Mouse (Mus musculus): ENCODE measurements around the gene Acsbg1. TPM values are rescaled to one million over a fixed set of nuclear protein-coding genes. Genes with fewer than 3 reads are reported as not detected.
A peak's percentile ranks its signal among the peaks of the same experiment; 100 is the strongest.

Gene Acsbg1
- total RNA-seq, 2 experiments from 2014 or later, result 0.35 to 0.36 TPM

DNA sequence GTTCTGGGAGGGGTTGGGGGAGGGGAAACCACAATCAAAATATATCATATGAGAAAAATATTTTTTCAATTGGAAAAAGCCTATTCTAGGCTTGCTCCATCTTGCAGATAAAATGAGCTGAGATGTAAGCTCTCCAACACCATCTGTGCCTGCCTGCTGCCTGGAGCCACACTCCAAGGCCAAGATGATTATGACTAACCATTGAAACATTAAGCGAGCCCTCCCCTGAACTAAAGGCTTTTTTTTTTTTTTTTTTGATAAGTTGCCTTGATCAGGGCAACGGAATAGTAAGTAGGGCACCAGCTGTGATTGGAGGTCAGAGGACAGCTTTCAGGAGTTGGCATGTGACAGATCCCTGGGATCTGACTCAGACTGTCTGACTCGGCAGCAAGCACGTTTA lies 6.8 kb upstream of the Acsbg1 start:
- DNase-seq, result no peak

DNA sequence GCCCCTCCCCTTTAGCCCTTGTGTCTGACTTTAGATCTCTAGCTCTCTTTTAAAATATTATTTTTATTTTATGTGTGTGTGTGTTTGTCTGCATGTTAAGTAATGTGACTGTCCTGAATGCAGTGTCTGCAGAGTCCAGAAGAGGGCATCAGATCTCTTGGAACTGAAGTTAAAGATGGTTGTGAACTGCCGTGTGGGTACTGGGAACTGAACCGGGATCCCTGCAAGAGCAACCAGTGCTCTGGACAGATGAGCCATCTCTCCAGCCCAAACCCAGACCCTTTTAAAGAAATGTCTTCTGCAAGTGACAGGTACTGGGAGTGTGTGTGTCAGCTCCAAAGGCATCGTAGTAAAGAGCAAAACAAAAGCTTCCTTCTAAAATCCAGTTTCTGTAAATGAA lies 4.4 kb upstream of the Acsbg1 start:
- DNase-seq, result no peak

DNA sequence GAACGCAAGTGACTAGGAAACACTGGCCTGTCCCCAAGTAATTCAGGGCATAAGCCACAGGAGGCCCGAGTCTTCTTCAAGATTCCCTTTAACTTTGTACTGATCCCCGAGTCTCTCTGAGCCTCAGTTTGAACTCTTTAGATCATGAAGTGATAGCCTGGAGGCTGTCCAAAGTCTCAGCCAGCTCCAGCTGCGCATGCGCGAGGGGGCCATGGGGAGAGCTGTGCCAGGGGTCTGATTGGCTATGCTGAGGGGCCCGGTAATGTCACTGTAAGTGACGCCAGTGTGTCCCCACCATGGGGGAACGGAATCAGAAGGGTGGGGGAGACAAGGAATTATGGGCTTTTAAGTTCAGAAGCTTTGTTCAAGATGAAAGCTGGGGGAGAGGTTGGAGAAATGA lies 2.7 kb upstream of the Acsbg1 start:
- no peak for DNase-seq

DNA sequence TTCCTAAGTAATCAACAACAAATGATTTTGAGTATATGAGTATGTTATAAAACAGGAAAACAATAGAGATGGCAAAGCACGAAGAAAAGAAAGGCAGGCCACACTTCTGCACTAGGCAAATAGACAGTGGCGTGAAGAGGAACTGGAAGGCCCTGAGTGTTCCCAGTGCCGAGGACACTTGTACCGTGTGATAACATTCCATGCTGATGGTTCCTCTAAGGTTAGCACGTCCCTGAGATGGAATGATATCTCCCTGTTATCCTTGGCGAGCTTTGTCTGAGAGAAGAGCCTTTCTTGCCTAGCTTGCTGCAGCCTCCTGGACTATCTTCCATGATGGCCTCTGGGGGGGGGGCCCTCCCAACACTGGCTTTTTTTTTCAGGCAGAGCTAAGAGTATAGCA lies 2.9 kb downstream of the Acsbg1 start:
- DNase-seq, result no peak

DNA sequence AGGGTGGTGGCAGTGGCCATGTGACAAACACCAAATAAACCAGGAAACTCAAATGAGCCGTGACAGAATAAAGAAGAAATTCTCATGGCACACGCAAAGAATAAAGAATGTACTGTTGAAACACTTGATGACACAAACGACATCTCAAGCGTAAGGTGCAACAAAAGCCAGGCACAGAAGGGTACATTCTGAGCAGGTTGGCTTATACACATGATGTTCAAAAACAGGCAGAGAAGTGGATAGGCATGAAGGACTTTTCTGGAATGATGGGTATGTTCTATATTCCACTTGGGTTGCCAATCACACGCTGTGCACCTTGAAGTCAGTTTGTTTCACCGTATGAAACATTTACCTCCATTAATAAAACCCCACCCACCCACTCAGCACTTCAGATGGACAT lies 5.3 kb downstream of the Acsbg1 start:
- no peak for DNase-seq

DNA sequence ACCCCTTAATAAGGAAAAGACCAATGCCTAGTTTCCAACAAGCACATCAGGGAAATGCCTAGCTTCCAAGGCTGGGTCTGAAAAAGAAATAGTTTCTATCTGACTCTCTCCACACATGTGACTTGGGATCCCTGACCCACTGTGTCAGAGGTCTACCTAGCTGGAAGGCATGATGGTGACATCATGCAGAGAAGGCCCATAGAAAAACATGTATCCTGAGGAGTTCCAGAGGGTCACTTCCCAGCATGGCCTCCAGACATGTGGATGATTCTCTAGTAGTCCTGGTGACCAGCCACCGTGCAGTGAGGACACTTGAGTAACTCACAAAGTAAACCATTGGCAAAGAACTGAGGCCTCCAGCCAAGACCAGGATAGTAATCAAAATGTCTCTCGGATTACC lies 5.8 kb downstream of the Acsbg1 start:
- no peak for DNase-seq

DNA sequence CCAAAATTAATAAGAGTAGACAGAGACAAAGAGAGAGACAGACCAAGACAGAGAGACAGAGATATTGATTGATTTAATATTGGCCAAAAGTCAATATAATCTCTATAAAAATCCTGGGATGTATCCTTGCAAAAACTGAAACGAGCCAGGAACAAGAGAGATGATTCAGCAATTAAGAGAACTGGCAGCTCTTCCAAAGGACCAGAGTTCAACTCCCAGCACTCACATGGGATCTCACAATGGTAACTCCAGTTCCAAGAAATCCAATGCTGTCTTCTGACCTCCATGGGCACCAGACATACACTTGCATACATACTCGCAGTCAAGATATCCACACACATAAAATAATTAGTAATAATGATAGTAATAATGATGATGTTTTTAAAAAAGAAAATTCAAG lies 8.9 kb downstream of the Acsbg1 start:
- no peak for DNase-seq

DNA sequence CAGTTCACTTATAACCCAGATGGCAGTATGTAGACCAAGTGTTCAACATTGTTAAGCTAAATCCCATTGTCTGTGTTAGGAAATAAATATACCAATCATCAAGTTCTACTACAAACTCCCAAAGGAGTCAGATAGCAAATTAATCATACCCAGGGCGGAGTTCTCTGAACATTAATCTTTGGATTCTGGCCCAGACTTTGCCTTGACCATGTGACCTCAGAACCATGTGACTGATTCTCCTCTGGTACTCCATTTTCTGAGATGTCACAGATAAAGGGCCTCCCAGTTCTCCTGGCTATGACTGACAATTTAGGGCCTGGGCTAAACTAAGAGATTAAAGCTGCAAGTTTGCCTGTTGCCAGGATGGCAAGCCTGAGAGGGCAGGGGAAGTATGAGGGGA lies 12.3 kb downstream of the Acsbg1 start:
- DNase-seq, result no peak

DNA sequence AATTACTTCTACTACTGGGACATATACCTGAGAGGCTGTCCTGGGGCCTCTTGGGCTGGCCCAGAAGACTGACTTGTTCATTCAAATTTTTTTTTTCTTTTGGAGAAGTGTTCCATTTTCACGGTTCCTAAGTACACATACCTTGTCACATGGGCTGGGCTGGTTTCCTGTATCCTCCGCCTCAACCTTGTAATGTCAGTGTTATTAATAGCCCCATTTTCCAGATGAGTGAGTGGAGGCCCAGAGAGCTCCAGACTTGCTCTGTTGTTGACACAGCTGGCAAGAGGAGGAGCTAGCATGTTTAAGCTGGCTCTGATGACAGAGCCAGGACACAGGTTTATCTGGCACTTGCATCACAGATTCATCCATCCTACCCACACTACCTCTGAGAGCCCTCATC lies 14.2 kb downstream of the Acsbg1 start:
- DNase-seq, result no peak

DNA sequence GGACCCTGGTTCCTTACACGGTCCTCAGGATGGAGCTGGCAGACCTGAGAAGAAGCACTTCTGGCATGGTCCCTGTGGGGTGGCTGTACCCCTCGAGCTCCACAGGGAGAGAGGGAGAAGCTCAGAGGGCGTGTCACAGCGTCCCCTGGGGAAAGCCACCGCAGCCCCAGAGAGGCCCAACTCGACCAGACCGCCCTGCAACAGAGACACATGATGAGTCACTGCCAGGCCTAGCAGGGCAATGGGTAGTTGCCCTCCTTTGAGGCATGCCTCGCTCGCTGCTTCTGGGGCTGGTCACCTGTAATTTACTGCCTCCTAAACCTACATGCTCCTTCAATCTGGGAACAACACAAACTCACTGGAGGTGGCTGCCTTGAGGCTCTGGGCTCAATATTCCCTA lies 15.4 kb downstream of the Acsbg1 start:
- DNase-seq, result no peak

DNA sequence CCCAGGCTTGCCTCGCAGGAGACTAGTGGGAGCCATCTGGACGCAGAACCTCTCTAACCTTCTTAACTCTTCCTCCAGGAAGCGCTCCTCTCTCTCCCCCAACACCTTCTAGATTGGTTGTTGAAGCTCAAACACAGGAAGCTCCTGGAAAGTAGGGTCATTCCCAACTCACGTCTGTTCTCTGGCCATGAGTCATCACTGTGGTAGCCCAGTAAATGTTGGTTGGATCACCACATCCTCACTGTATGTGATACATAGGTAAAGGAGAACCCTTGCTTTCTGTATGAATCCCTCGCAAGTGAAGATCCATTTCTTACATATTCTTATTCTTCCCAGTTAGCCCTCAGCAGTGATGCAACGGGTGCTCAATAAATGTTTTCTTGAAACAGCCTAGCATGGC lies 16.1 kb downstream of the Acsbg1 start:
- DNase-seq, result no peak

DNA sequence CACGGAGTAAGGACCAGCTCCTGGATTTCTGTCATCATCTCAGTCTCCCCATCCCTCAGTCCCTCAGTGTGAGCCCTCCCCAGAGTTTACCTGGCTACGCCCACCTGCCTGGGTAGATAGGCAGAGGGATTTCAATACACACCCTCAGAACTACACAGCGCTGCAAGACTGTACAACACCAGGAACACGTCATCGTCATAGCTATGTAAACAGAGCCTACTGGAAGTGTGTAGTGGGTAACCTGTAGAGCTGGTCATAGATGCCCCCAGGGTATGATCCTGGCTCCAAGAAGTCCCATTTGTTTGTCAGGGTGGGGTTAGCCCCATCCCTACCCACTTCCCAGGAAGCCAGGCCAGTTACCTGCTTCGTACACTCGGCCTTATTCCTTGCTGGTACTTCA lies 18.5 kb downstream of the Acsbg1 start:
- no peak for DNase-seq

DNA sequence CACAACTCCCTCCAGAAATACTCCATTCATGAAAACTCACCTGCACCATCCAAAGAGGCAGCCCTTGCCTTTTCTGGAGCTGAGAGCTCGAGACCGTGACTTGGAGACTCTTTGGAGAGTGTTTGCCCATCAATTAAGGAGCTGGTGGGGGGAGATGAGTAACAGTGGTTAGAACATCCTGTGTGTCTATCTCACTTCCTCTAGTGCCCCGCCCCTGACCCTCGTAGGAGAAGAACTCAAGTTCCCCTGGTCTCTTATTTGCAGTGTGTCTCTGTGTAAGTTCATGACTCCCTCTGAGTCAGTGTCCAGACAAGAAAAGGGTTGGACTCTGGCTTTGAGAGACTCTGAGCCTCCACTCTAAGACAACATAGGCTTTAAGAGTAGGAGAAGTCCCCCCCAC lies 19.1 kb downstream of the Acsbg1 start:
- no peak for DNase-seq

DNA sequence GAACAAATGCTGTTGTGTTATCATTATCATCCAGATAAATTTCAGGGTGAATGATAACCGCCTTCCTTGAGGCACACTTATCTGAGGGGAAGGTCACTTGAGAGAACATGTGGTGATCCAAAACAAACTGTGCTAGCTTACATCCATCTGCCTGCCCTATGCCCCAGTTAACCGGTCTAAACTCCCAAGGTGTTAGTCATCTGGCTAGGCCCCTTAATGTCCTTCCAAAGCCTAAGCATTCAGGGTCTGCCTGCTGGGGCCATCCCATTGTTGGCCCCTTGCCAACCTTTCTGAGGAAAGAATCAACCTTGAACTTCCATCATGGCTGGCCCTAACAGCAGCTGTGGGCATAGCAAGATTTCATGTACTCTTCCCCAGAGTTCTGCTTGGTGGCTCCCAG lies 19.5 kb downstream of the Acsbg1 start:
- no peak for DNase-seq

DNA sequence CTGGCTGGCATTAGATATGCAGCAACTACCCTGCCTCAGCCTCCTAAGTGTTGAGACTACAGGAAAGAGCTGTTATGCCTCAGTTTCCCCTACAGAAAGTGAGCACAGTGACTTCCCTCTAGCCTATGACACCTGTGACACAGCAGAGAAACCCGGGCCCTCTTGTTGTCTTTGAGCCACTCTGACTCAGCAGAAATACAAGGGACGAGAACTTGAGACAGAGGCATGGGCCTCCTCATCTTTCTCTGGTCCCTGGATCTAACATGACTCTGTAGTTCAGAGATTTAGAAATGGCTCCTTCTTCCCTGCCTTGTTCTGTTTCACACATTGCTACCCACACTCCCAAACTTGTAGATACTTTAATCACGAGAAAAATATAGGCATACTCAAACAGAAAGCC lies 20.1 kb downstream of the Acsbg1 start:
- DNase-seq, result no peak

DNA sequence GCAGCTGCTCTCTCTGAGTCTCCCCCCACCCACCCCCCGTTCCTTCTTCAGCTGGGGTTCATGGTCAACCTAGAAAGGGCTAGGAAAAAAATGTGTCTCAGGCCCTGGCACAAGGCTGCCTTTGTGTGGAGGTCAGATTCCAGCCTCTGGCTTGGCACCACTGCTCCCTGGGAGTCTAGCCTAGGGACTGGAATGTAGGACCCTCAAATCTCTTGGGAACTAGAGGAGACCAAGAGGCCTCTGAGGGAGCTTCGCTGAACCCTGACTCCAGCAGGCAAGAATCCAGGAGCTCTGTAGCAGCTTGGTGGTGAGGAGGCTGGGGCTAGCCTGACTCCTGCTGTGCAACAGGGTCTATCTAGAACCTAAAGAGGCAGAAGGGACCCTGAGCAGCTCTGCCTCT lies 22.5 kb downstream of the Acsbg1 start:
- DNase-seq, result no peak

DNA sequence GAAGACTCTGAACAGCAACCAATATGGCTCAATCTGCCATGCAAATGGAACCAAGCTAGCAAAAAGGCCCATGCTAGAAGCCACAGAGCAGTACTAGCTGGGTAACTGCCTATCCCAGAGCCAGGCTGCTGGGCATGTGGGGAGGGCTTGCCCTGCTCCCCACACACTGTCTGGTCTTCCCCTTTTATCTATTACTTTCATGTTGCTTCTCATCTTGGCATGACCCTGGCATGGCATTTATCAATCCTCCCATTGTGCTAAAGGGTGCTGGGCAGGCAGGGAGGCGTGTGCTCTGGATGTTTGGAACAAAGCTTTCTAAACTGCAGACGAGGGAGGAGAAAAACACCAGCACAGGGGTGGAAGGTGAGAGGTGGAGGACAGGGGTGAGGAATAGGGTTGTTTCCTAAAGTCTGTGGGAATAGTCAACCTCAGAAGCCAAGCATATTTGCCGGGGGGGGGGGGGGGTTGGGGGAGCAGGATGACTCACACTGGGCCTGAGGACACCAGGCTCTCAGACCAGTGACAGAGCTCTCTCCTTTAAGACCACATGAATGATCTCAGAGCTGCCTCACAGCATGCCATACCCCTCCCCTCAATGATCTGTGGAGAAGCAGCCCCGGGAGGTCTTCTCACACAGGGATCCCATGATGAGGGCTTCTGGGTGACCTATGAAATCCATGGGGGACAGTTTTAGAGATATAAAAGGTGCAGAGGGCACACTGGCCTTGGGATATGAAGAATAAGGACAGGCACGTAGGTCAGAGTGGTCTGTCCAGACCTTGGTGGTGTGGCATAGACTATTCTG lies 24.0 kb downstream of the Acsbg1 start:
- no peak for DNase-seq

DNA sequence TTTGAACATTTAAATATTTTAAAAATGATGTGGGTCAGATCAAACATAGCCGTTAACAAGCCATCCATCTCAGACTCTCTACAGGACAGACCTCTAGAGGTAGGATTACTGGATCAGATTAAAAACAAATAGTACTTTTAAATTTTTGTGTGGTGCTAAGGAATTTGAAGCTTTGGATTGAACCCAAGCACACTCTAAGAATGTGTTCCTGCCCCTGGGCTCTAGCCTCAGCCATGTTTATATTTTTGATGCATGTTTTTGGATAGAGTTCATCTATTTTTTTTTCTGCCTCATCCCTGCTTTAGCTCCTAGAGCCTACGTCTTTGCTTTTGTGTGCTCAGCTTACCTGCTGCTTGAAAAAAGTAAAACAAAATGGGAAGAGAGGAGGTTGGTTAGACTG lies 28.3 kb downstream of the Acsbg1 start:
- no peak for DNase-seq

DNA sequence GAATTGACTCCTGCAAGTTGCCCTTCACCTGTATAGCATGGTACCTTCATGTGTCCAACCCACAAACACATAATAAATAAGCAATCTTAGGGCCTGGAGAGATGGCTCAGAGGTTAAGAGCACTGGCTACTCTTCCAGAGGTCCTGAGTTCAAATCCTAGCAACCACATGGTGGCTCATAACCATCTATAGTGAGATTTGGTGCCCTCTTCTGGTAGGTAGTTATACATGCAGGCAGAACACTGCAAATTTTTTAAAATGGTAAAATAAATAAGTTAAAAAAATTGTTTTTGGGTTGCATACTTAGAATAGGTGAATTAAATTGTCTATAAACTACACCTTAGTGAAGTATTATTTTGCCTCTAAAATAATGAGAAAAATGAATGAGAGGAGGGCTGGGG lies 30.8 kb downstream of the Acsbg1 start:
- DNase-seq, result no peak

DNA sequence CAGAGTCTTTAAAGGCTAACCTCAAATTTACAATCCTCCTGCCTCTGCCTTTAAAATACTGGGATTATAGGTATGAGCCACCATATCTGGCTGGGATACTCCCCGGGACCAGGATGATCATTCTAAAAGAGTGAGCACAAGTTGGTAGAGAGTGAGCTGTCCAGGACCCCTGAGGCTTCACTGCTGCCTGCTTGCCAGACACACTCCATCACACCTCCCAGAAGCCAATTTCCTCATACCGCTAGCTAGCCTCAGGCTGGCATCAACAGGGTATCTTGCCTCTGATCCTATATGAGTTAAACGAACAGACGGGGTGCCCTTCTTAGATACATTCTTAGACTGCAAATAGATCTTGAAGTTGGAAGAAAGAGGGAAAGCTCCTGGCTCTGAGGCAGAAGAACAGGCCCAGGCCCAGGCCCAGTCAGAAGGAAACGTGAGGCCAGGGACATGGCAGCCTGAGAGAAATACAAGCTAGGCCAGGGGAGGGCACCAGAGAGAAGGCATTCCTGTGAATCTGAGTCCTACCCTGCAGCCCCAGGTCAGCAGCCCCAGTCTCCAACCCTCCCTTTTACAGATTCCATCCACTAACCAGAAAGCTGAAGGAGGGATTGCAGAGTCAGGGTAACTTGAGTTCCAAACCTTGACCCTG lies 31.9 kb downstream of the Acsbg1 start:
- no peak for DNase-seq

DNA sequence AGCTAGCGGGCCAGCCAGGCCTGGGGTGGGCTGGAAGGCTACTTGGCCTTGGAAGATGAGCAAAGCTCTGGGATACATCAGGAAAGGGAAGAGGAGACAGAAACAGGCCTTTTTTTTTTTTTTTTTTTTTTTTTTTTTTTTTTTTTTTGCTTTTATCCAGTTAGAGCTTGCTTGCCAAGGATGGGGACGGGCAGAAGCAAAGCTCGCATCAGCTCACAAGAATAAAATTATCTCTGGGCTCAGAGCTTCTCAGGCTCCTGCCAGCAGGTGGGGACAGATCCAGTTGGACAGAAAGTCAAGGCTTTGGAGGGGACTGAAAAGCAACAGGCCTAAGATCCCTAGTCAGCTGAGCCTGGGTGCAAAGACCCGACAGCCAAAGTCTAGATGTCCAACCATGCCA lies 32.9 kb downstream of the Acsbg1 start:
- DNase-seq, result no peak

DNA sequence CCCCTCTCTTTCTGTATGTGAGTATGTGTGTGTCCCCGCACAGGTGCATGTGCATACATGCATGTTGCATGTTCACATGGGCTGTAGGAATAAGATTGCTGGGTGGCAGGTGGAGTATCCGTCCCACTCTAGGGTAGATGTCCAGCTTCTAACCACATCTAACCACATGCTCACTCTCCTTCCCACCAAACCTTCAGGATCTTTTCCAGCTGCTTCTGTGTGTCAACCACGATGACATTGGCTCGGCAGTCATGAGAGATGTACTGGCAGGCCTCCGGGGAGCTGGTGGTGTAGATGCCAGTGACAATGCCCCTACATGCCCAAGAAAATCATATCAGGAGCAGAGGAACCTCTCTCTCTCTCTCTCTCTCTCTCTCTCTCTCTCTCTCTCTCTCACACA lies 34.4 kb downstream of the Acsbg1 start:
- DNase-seq, result no peak

DNA sequence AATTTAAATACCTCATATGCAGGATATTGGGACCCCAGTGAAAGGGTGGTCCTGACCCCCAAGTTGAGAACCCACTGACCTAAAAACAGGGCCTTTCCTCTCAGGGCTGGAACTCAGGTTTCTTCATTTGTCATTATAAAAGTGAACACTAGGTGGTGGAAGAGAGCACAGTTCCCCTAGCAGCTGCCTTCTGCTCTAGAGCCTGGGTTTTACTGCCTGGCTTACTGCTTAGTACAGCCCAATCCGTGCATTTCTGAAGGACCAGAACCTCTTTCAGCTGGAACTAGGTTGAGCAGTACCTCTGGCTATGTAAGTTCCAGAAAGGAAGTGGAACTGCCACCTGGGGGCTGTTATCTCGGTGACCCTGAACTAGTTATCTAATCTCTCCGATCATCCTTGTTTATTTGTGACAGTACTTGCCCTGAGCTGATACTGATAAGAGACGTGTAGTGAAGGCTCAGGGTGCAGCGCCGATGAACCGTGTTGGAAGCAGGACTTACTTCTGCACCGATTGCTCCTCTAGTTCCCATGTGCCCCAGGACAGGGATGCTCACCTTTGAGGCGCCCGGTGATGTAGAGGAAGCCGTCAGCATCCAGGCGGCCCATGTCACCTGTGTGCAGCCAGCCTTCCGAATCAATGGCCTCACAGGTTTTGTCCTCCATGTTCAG lies 47.4 kb downstream of the Acsbg1 start:
- DNase-seq, result peak in 1 of 2 experiments; percentile 73

DNA sequence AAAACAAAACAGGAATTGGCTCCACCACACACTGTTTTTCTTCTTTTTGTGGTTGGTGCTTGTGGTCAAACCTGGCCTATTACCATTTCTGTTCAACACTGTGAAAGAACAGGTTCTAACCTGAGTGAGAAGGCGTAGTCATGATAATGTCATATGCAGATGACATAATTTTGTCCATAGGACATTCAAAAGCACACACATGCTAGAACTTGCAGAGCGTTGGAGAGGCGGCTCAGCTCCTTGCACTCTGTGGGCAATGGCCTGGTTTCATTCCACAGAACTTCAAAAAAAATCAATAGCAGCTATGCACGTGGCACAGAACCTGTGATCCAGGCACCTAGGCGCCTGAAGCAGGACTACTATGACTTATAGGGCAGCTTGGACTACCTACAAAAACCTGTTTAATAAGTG lies 48.9 kb downstream of the Acsbg1 start:
- DNase-seq, result no peak
